Mouse (Mus musculus): ENCODE results near the gene Slc25a27. TPM values are rescaled to one million over a fixed set of nuclear protein-coding genes. Genes with fewer than 3 reads are reported as not detected.

Slc25a27 gene
- polyA plus RNA-seq, 1 experiment from 2014 or later = 20.2 TPM

GRCm38 (mm10) chr17:43698997-43699649 is 32.1 kb upstream of the Slc25a27 start:
- no peak overlapping the region for H3K4me2 ChIP-seq (ENCODE audit: low read depth, low read length)
- no peaks in the 10 kb centered on the region for H3K9me3 ChIP-seq (replicated peaks; ENCODE audit: control insufficient read depth, low read length)
- H3K27me3 ChIP-seq (ENCODE audit: control insufficient read depth, insufficient read depth, low read length) = no peaks in the 10 kb centered on the region
- peaks cover 4% of the 10 kb centered on the region; the same call in 1 of the 2 replicates for H3K36me3 ChIP-seq (ENCODE audit: control insufficient read depth, insufficient read depth, low read length)
- H3K9ac ChIP-seq (ENCODE audit: low read length) = no peak overlapping the region
- no peak for ATAC-seq (ENCODE audit: insufficient read depth, low FRiP score)
- H3K27ac ChIP-seq (ENCODE audit: low read length) = no peak overlapping the region
- no peaks in the 10 kb centered on the region for H3K4me1 ChIP-seq (ENCODE audit: control insufficient read depth, insufficient read depth, low read length)
- WGBS = 39% methylated on average over 14 of the region's 14 CpGs
- no peak overlapping the region for H3K4me3 ChIP-seq (replicated peaks; ENCODE audit: low read length)

- Histone ChIP-seq H3K4me1 (ENCODE audit: control insufficient read depth, insufficient read depth, low read length) (no peaks in the 10 kb centered on the region), H3K9me3 (replicated peaks; ENCODE audit: control insufficient read depth, low read length) (no peaks in the 10 kb centered on the region), H3K4me2 (ENCODE audit: low read depth, low read length) (no peak overlapping the region), H3K36me3 (ENCODE audit: control insufficient read depth, insufficient read depth, low read length) (peaks cover 10% of the 10 kb centered on the region), H3K9ac (ENCODE audit: low read length) (no peak overlapping the region), H3K27me3 (ENCODE audit: control insufficient read depth, insufficient read depth, low read length) (no peaks in the 10 kb centered on the region), H3K27ac (ENCODE audit: low read length) (no peak overlapping the region), H3K4me3 (replicated peaks; ENCODE audit: low read length) (no peak overlapping the region)
- peak; percentile 33; the same call in 1 of the 2 replicates for ATAC-seq (ENCODE audit: insufficient read depth, low FRiP score)
- 68% methylated on average over 9 of the region's 9 CpGs for WGBS
These were observed 22.6 kb upstream of the Slc25a27 start for GRCm38 (mm10) chr17:43689591-43689990.

- Histone ChIP-seq H3K36me3 (ENCODE audit: control insufficient read depth, insufficient read depth, low read length) (0 out of 2 replicates have a peak, but pooled peaks cover 6% of the 10 kb centered on the region), H3K4me1 (ENCODE audit: control insufficient read depth, insufficient read depth, low read length) (no peaks in the 10 kb centered on the region), H3K4me3 (replicated peaks; ENCODE audit: low read length) (no peak overlapping the region), H3K9ac (ENCODE audit: low read length) (no peak overlapping the region), H3K4me2 (ENCODE audit: low read depth, low read length) (no peak overlapping the region), H3K27ac (ENCODE audit: low read length) (no peak overlapping the region), H3K9me3 (replicated peaks; ENCODE audit: control insufficient read depth, low read length) (no peaks in the 10 kb centered on the region), H3K27me3 (ENCODE audit: control insufficient read depth, insufficient read depth, low read length) (no peaks in the 10 kb centered on the region)
- 94% methylated on average over 5 of the region's 5 CpGs for whole genome bisulfite sequencing
- ATAC-seq (ENCODE audit: insufficient read depth, low FRiP score) = no peak
These were observed 17.6 kb upstream of the Slc25a27 start for GRCm38 (mm10) chr17:43684638-43685037.

- Histone ChIP-seq H3K27me3 (ENCODE audit: control insufficient read depth, insufficient read depth, low read length) (no peaks in the 10 kb centered on the region), H3K4me2 (ENCODE audit: low read depth, low read length) (no peak overlapping the region), H3K27ac (ENCODE audit: low read length) (no peak overlapping the region), H3K4me3 (replicated peaks; ENCODE audit: low read length) (no peak overlapping the region), H3K36me3 (ENCODE audit: control insufficient read depth, insufficient read depth, low read length) (0 out of 2 replicates have a peak, but pooled peaks cover 6% of the 10 kb centered on the region), H3K9ac (ENCODE audit: low read length) (no peak overlapping the region), H3K4me1 (ENCODE audit: control insufficient read depth, insufficient read depth, low read length) (no peaks in the 10 kb centered on the region), H3K9me3 (replicated peaks; ENCODE audit: control insufficient read depth, low read length) (no peaks in the 10 kb centered on the region)
- no peak for ATAC-seq (ENCODE audit: insufficient read depth, low FRiP score)
- 85% methylated on average over 6 of the region's 7 CpGs for WGBS
These were observed 17.1 kb upstream of the Slc25a27 start for GRCm38 (mm10) chr17:43684086-43684485.

- H3K27me3 ChIP-seq (ENCODE audit: control insufficient read depth, insufficient read depth, low read length) = no peaks in the 10 kb centered on the region
- no peak overlapping the region for H3K4me3 ChIP-seq (replicated peaks; ENCODE audit: low read length)
- 33% methylated on average over 1 of the region's 1 CpGs for WGBS
- H3K4me2 ChIP-seq (ENCODE audit: low read depth, low read length) = no peak overlapping the region
- H3K4me1 ChIP-seq (ENCODE audit: control insufficient read depth, insufficient read depth, low read length) = 0 out of 2 replicates have a peak, but pooled peaks cover 6% of the 10 kb centered on the region
- 0 out of 2 replicates have a peak, but pooled peaks cover 6% of the 10 kb centered on the region for H3K36me3 ChIP-seq (ENCODE audit: control insufficient read depth, insufficient read depth, low read length)
- ATAC-seq (ENCODE audit: insufficient read depth, low FRiP score) = no peak
- H3K27ac ChIP-seq (ENCODE audit: low read length) = no peak overlapping the region
- H3K9me3 ChIP-seq (replicated peaks; ENCODE audit: control insufficient read depth, low read length) = no peaks in the 10 kb centered on the region
- H3K9ac ChIP-seq (ENCODE audit: low read length) = no peak overlapping the region
These were observed 10.3 kb upstream of the Slc25a27 start for GRCm38 (mm10) chr17:43677317-43677716.

- H3K9me3 ChIP-seq (replicated peaks; ENCODE audit: control insufficient read depth, low read length) = no peaks in the 10 kb centered on the region
- H3K4me2 ChIP-seq (ENCODE audit: low read depth, low read length) = no peak overlapping the region
- H3K4me1 ChIP-seq (ENCODE audit: control insufficient read depth, insufficient read depth, low read length) = 0 out of 2 replicates have a peak, but pooled peaks cover 6% of the 10 kb centered on the region
- no peak for ATAC-seq (ENCODE audit: insufficient read depth, low FRiP score)
- H3K36me3 ChIP-seq (ENCODE audit: control insufficient read depth, insufficient read depth, low read length) = 0 out of 2 replicates have a peak, but pooled peaks cover 6% of the 10 kb centered on the region
- H3K27me3 ChIP-seq (ENCODE audit: control insufficient read depth, insufficient read depth, low read length) = no peaks in the 10 kb centered on the region
- H3K27ac ChIP-seq (ENCODE audit: low read length) = no peak overlapping the region
- WGBS = 82% methylated on average over 1 of the region's 1 CpGs
- no peak overlapping the region for H3K9ac ChIP-seq (ENCODE audit: low read length)
- no peak overlapping the region for H3K4me3 ChIP-seq (replicated peaks; ENCODE audit: low read length)
These were observed 9.2 kb upstream of the Slc25a27 start for GRCm38 (mm10) chr17:43676241-43676640.

- H3K27ac ChIP-seq (ENCODE audit: low read length) = no peak overlapping the region
- no peak overlapping the region for H3K9ac ChIP-seq (ENCODE audit: low read length)
- H3K36me3 ChIP-seq (ENCODE audit: control insufficient read depth, insufficient read depth, low read length) = 0 out of 2 replicates have a peak, but pooled peaks cover 4% of the 10 kb centered on the region
- H3K27me3 ChIP-seq (ENCODE audit: control insufficient read depth, insufficient read depth, low read length) = no peaks in the 10 kb centered on the region
- no peak overlapping the region for H3K4me2 ChIP-seq (ENCODE audit: low read depth, low read length)
- H3K4me1 ChIP-seq (ENCODE audit: control insufficient read depth, insufficient read depth, low read length) = 0 out of 2 replicates have a peak, but pooled peaks cover 6% of the 10 kb centered on the region
- no peaks in the 10 kb centered on the region for H3K9me3 ChIP-seq (replicated peaks; ENCODE audit: control insufficient read depth, low read length)
- no peak for ATAC-seq (ENCODE audit: insufficient read depth, low FRiP score)
- WGBS = 41% methylated on average over 1 of the region's 1 CpGs
- H3K4me3 ChIP-seq (replicated peaks; ENCODE audit: low read length) = no peak overlapping the region
These were observed 8.2 kb upstream of the Slc25a27 start for GRCm38 (mm10) chr17:43675228-43675627.

- 46% methylated on average over 4 of the region's 4 CpGs for WGBS
- no peaks in the 10 kb centered on the region for H3K9me3 ChIP-seq (replicated peaks; ENCODE audit: control insufficient read depth, low read length)
- H3K27me3 ChIP-seq (ENCODE audit: control insufficient read depth, insufficient read depth, low read length) = no peaks in the 10 kb centered on the region
- H3K4me2 ChIP-seq (ENCODE audit: low read depth, low read length) = no peak overlapping the region
- ATAC-seq (ENCODE audit: insufficient read depth, low FRiP score) = no peak
- no peak overlapping the region for H3K9ac ChIP-seq (ENCODE audit: low read length)
- H3K27ac ChIP-seq (ENCODE audit: low read length) = no peak overlapping the region
- no peaks in the 10 kb centered on the region for H3K36me3 ChIP-seq (ENCODE audit: control insufficient read depth, insufficient read depth, low read length)
- H3K4me1 ChIP-seq (ENCODE audit: control insufficient read depth, insufficient read depth, low read length) = peaks cover 18% of the 10 kb centered on the region
- H3K4me3 ChIP-seq (replicated peaks; ENCODE audit: low read length) = no peak overlapping the region
These were observed 4.9 kb upstream of the Slc25a27 start for GRCm38 (mm10) chr17:43671907-43672306.

GRCm38 (mm10) chr17:43669145-43669695 is 2.2 kb upstream of the Slc25a27 start:
- H3K27me3 ChIP-seq (ENCODE audit: control insufficient read depth, insufficient read depth, low read length) = no peaks in the 10 kb centered on the region
- H3K9me3 ChIP-seq (replicated peaks; ENCODE audit: control insufficient read depth, low read length) = no peaks in the 10 kb centered on the region
- ATAC-seq (ENCODE audit: insufficient read depth, low FRiP score) = no peak
- no peaks in the 10 kb centered on the region for H3K36me3 ChIP-seq (ENCODE audit: control insufficient read depth, insufficient read depth, low read length)
- H3K4me3 ChIP-seq (replicated peaks; ENCODE audit: low read length) = peak overlapping the region; percentile 92; the same call in 1 of the 2 replicates
- H3K9ac ChIP-seq (ENCODE audit: low read length) = no peak overlapping the region
- peak overlapping the region; percentile 93 for H3K4me2 ChIP-seq (ENCODE audit: low read depth, low read length)
- peaks cover 12% of the 10 kb centered on the region for H3K4me1 ChIP-seq (ENCODE audit: control insufficient read depth, insufficient read depth, low read length)
- 58% methylated on average over 6 of the region's 6 CpGs for WGBS
- H3K27ac ChIP-seq (ENCODE audit: low read length) = no peak overlapping the region
